Mouse (Mus musculus) ovary, adult 2 months (tissue): Measurements from ENCODE around the gene Nfkbia. TPM values are rescaled to one million over a fixed set of nuclear protein-coding genes. Genes with fewer than 3 reads are reported as not detected.

Experiments used
- polyA plus RNA-seq: library from polyadenylated mRNA; depleted of rRNA; stranded (reverse); fragments of >200 nt; gene quantifications from 2 replicates; pipeline ENCODE4 v1.2.3, GENCODE M21; 2012; rRNA removed

Nfkbia gene
- polyA plus RNA-seq = 196 and 211 TPM in 2 replicates

GRCm38 (mm10) chr12:55492184-55492898, at the start of gene Nfkbia:
Gene Nfkbia, minus strand, starts transcription at chr12:55492647.

Other genes starting within 250 kb of the Nfkbia start
- 5.0 and 6.0 TPM in 2 replicates for gene 1110008L16Rik, start 193.1 kb downstream of the Nfkbia start, polyA plus RNA-seq
- 1.1 TPM in 2 replicates for gene Ppp2r3c, start 189.6 kb downstream of the Nfkbia start, polyA plus RNA-seq
- gene Psma6, start 108.4 kb downstream of the Nfkbia start, polyA plus RNA-seq = 26.2 and 29.5 TPM in 2 replicates
- 0.08 TPM in 1 of 2 replicates, not detected in the other for gene Aldoart2, start 72.6 kb upstream of the Nfkbia start, polyA plus RNA-seq
- not detected in 2 replicates for gene Insm2, start 106.8 kb upstream of the Nfkbia start, polyA plus RNA-seq